Mouse (Mus musculus) inflammation-experienced regulatory T-cells (primary cell): ENCODE measurements around the gene Acd. TPM values are rescaled to one million over a fixed set of nuclear protein-coding genes. Genes with fewer than 3 reads are reported as not detected.

Source experiments
- polyA plus RNA-seq, 2 experiments: library from polyadenylated mRNA; unstranded; fragments of 100-300 nt; shearing (Covaris generic); gene quantifications; one replicate each; pipeline ENCODE4 v1.2.1; 2017

The Acd gene
- 10 to 100 TPM; 70.3 to 83.0 TPM for polyA plus RNA-seq

DNA sequence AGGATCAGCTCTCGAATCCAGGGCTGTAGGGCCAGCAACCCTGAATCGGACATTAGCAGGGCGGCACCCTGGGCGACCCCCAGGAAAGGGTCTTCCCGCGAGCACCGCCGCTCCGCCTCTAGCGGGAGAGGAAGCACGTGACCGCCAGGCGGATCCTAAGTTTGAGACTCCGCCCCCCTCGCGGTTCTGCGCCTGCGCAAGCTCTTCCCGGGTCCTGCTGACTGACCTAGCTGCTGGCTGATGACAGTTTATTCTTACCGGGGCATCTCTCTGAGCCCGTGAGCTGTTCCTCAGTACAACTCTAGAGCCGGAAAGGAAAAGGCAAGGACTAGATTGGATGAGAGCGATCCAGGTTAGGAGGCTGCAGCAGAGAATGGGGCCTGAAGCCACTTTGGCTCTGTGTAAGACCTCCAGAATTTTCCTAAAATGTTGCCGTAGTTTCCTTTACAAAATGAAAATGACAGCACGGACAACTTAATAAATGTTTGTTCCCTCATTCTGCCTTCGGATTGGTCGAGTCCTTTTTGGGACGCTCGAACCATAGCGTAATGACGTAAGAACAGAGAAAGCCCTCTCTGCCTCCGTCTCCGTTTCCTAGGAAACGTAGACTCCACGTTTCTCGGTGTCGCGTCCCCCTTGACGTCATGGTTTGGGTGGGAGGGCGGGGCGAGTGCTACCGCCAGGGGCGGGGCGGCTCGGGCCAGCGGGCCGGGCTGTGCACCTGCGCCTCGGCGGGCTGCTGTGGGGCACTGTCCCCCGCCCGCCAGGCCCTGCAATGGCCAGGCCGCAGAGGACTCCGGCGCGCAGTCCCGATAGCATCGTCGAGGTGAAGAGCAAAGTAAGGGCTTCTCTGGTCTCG is at the start of gene Acd, which contains the start of gene Pard6a:
Gene Acd (minus strand): TSS at position 137 of the 859 bp plus-strand sequence.
Gene Pard6a (plus strand): TSS at position 183 of the 859 bp plus-strand sequence.

DNA sequence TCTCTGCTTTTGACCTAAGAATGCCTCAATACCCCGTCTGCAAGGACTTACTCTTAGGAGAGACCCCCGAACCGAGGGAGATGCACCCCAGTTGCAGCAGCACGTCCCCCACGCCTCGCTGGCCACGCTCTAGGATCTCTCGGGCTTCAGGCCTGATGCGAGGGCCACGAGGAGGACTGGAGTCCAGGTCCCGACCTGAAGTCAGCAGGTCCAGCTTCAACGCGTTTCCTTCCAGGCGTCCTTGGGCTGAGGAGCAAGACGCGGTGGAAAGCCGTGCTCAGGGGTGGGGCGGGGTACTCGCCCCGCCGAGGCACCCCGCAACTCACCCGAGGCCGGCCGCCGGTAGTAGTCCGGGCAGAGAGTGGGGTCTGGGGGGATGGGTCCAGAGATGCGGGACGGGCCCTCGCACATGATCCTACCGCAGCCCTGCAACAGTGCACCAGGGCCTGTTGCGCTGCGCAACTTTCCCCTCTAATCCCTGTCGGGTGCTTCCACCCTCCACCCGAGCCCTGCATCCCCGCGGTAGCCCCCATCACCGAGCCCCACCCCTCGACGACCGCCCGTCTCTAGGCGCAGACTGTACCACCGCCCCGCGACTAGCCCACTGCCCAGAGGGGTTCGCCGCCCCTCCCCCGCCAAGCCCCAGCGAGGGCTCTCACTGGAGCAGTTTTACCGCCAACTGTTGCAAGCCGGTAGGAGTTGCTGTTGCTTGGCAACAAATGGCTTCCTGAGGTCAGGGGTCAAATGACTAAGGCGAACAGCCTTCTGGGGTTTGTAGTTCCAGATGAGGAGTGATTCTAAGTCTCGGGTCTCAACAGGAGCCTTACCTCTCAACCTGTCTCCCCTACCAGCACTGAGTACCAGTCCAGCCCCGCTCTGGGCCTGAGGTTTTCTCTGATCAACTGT is 6.8 kb upstream of the Acd start, which contains the start of the genes 4933405L10Rik and Enkd1:
Gene 4933405L10Rik (plus strand): TSS at position 158 of the 906 bp plus-strand sequence.
Gene Enkd1 (minus strand): TSS at position 713 of the 906 bp plus-strand sequence.

DNA sequence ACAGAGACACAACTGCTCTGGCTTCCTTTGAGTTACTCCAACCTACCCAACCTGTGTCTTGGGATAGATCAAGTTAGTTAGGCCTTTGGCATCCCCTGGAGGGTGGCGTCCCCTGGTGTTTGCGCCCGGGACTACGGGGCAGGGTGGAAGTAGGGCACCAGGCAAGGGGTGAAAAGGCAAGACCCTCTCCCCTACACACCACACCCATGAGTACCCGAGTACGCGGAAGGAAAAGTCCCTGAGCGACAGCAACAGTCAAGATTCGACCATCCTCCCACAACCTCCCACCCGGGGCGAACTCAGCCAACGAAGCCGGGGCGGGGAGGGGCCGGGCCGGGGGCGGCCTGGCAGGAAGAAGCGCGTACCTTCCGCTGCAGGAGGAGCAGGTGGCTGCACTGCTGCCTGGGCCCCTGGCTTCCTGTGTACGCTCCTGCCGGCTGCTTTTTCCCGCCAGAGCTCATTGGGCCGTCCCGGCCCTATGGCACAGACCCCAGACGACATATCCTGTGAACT is 15.1 kb downstream of the Acd start, which contains the start of gene Carmil2:
Gene Carmil2 (plus strand): TSS at position 479 of the 513 bp plus-strand sequence.

Other genes with a start within 250 kb of the Acd start
- under 1 TPM in 1 of 2 experiments, not detected in 1; 0.64 TPM for gene Tppp3, start 229.6 kb downstream of the Acd start, polyA plus RNA-seq
- 1 to 10 TPM; 4.3 to 6.1 TPM for gene Zdhhc1, start 204.2 kb downstream of the Acd start, polyA plus RNA-seq
- not detected for gene Hsd11b2, start 182.3 kb downstream of the Acd start, polyA plus RNA-seq
- gene Atp6v0d1, start 135.1 kb downstream of the Acd start, polyA plus RNA-seq, result 10 to 100 TPM; 38.3 to 39.1 TPM
- 10 to 100 TPM; 16.6 to 18.0 TPM for gene Ripor1, start 95.8 kb downstream of the Acd start, polyA plus RNA-seq
- 100 to 1,000 TPM; 182 to 192 TPM for gene Ctcf, start 64.5 kb downstream of the Acd start, polyA plus RNA-seq
- gene Agrp, start 63.7 kb downstream of the Acd start, polyA plus RNA-seq, result 1 to 10 TPM in 1 of 2 experiments, under 1 TPM in 1; 0.44 to 1.4 TPM
- gene Carmil2, start 14.8 kb downstream of the Acd start, polyA plus RNA-seq, result 100 to 1,000 TPM; 122 to 131 TPM
- 10 to 100 TPM in 1 of 2 experiments, 1 to 10 TPM in 1; 7.6 to 16.7 TPM for gene Pard6a, start within 50 bp of the Acd start, polyA plus RNA-seq
- gene 4933405L10Rik, start 6.6 kb upstream of the Acd start, polyA plus RNA-seq, result under 1 TPM in 1 of 2 experiments, not detected in 1; 0.23 TPM
- gene Enkd1, start 7.1 kb upstream of the Acd start, polyA plus RNA-seq, result 1 to 10 TPM; 3.6 to 4.3 TPM
- 1 to 10 TPM; 6.5 to 7.5 TPM for gene Gfod2, start 57.6 kb upstream of the Acd start, polyA plus RNA-seq
- 10 to 100 TPM; 19.4 to 27.8 TPM for gene Ranbp10, start 126.2 kb upstream of the Acd start, polyA plus RNA-seq
- gene Tsnaxip1, start 126.6 kb upstream of the Acd start, polyA plus RNA-seq, result 1 to 10 TPM; 1.1 to 1.7 TPM
- 10 to 100 TPM; 15.3 to 15.7 TPM for gene Cenpt, start 152.2 kb upstream of the Acd start, polyA plus RNA-seq
- 10 to 100 TPM; 30.3 to 37.3 TPM for gene Thap11, start 154.0 kb upstream of the Acd start, polyA plus RNA-seq
- 10 to 100 TPM in 1 of 2 experiments, 1 to 10 TPM in 1; 9.7 to 15.3 TPM for gene Nutf2, start 159.5 kb upstream of the Acd start, polyA plus RNA-seq
- 10 to 100 TPM; 74.6 to 95.9 TPM for gene Edc4, start 179.8 kb upstream of the Acd start, polyA plus RNA-seq
- gene Nrn1l, start 192.5 kb upstream of the Acd start, polyA plus RNA-seq, result under 1 TPM; 0.86 to 0.94 TPM
- 10 to 100 TPM; 22.7 to 25.5 TPM for gene Pskh1, start 199.3 kb upstream of the Acd start, polyA plus RNA-seq
- gene Ctrl, start 232.8 kb upstream of the Acd start, polyA plus RNA-seq, result 1 to 10 TPM; 1.9 to 3.6 TPM
- gene Psmb10, start 237.3 kb upstream of the Acd start, polyA plus RNA-seq, result 100 to 1,000 TPM; 357 to 426 TPM
- under 1 TPM; 0.42 to 0.51 TPM for gene Lcat, start 242.3 kb upstream of the Acd start, polyA plus RNA-seq